Mouse (Mus musculus) stomach, postnatal 0 days (tissue): Measurements from ENCODE around the gene Ttyh2. TPM values are rescaled to one million over a fixed set of nuclear protein-coding genes. Genes with fewer than 3 reads are reported as not detected.
A peak's percentile ranks its signal among the peaks of the same experiment; 100 is the strongest.

Experiments used
- ATAC-seq: fragments of 200-750 bp; cut with Nextera tagmentation; 2 replicates; pipeline ENCODE4 v1.8.0; 2017; ENCODE audit not compliant: low FRiP score, low TSS enrichment
- DNase-seq: peaks from one replicate; pipeline ENCODE4 v3.0.0-alpha.2; 2016; ENCODE audit warnings: low spot score
- H3K27ac ChIP-seq: fragments of 300-500 bp; sonication (generic); replicated peaks from 2 replicates; pipeline ENCODE4 v1.5.1; 2014; ENCODE audit warnings: mild to moderate bottlenecking, control low read depth
- H3K27me3 ChIP-seq: fragments of 300-500 bp; sonication (generic); 2 replicates; pipeline ENCODE4 v1.6.1; 2014; ENCODE audit warnings: low read length; ENCODE audit not compliant: control insufficient read depth, insufficient read depth
- H3K36me3 ChIP-seq: fragments of 300-500 bp; sonication (generic); 2 replicates; pipeline ENCODE4 v1.6.1; 2014; ENCODE audit warnings: low read length, mixed read lengths; ENCODE audit not compliant: control insufficient read depth, insufficient read depth
- H3K4me1 ChIP-seq: fragments of 300-500 bp; sonication (generic); replicated peaks from 2 replicates; pipeline ENCODE4 v1.6.1; 2014; ENCODE audit warnings: antibody characterized with exemption; ENCODE audit not compliant: control insufficient read depth, insufficient read depth
- H3K4me2 ChIP-seq: fragments of 300-500 bp; sonication (generic); replicated peaks from 2 replicates; pipeline ENCODE4 v1.6.1; 2014; ENCODE audit warnings: low read depth, mild to moderate bottlenecking, control low read depth, moderate library complexity
- H3K4me3 ChIP-seq: fragments of 300-500 bp; sonication (generic); 2 replicates; pipeline ENCODE4 v1.5.1; 2014; ENCODE audit warnings: low read depth, low read length, control low read depth
- H3K9ac ChIP-seq: fragments of 300-500 bp; sonication (generic); 2 replicates; pipeline ENCODE4 v1.6.1; 2014; ENCODE audit warnings: mild to moderate bottlenecking, low read length, control low read depth, mixed read lengths
- H3K9me3 ChIP-seq: fragments of 300-500 bp; sonication (generic); 2 replicates; pipeline ENCODE4 v1.6.1; 2016; ENCODE audit warnings: low read length; ENCODE audit not compliant: control insufficient read depth
- CTCF ChIP-seq: IDR thresholded peaks from 2 replicates; pipeline ENCODE4 v1.5.1; 2016; ENCODE audit warnings: antibody characterized with exemption, low read depth, mild to moderate bottlenecking, moderate library complexity
- EP300 ChIP-seq: optimal IDR thresholded peaks from 2 replicates; pipeline ENCODE3; 2016; ENCODE audit warnings: antibody characterized with exemption
- WGBS: fragments of 180-500 bp; shearing (Covaris S2); extraction: QIAGEN DNeasy Blood & Tissue Kit; methylation state at CpG from one replicate; pipeline ENCODE4 v1.1.7; 2014; 5-methylcytosine and 5-hydroxymethylcytosine counted together
- polyA plus RNA-seq: library from polyadenylated mRNA; unstranded; fragments of >200 nt; fragmentation: Nextera tagmentation; extraction: Ambion mirVana; gene quantifications from 2 replicates; pipeline ENCODE4 v1.2.1, GENCODE M21; 2015

Gene Ttyh2
- polyA plus RNA-seq, 1 experiment from 2014 or later = 12.5 TPM

- no peaks in the 10 kb centered on the region for H3K27me3 ChIP-seq
- TF ChIP-seq EP300 (no peak), CTCF (no peak)
- H3K9ac ChIP-seq = no peak overlapping the region
- no peak overlapping the region for H3K4me2 ChIP-seq
- DNase-seq (no peak), ATAC-seq (no peak)
- 65% methylated on average over 22 of the region's 22 CpGs for WGBS
- no peak overlapping the region for H3K27ac ChIP-seq
- no peaks in the 10 kb centered on the region for H3K36me3 ChIP-seq
- H3K4me3 ChIP-seq = no peak overlapping the region
- H3K9me3 ChIP-seq = no peaks in the 10 kb centered on the region
- H3K4me1 ChIP-seq = no peaks in the 10 kb centered on the region
Measured at GRCm38 (mm10) chr11:114732890-114733289, 57.7 kb downstream of the Ttyh2 start.

- H3K9ac ChIP-seq = no peak overlapping the region
- DNase-seq = no peak
- H3K9me3 ChIP-seq = no peaks in the 10 kb centered on the region
- ATAC-seq = no peak
- WGBS = 77% methylated on average over 2 of the region's 2 CpGs
- no peaks in the 10 kb centered on the region for H3K4me1 ChIP-seq
- H3K27ac ChIP-seq = no peak overlapping the region
- H3K4me2 ChIP-seq = no peak overlapping the region
- H3K27me3 ChIP-seq = no peaks in the 10 kb centered on the region
- no peaks in the 10 kb centered on the region for H3K36me3 ChIP-seq
- H3K4me3 ChIP-seq = no peak overlapping the region
- TF ChIP-seq EP300 (no peak), CTCF (peak; percentile 20)
Measured at GRCm38 (mm10) chr11:114736111-114736510, 60.9 kb downstream of the Ttyh2 start.

- ATAC-seq = peak; percentile 41; the same call in 1 of the 2 replicates
- H3K4me3 ChIP-seq = 0 out of 2 replicates have a peak overlapping the region, but pooled peaks have one; percentile 13
- H3K4me1 ChIP-seq = no peaks in the 10 kb centered on the region
- 31% methylated on average over 11 of the region's 11 CpGs for WGBS
- H3K27me3 ChIP-seq = no peaks in the 10 kb centered on the region
- peak; percentile 57 for DNase-seq
- H3K4me2 ChIP-seq = 0 out of 2 replicates have a peak overlapping the region, but pooled peaks have one; percentile 23
- no peak overlapping the region for H3K27ac ChIP-seq
- TF ChIP-seq EP300 = no peak
- peak; percentile 82 for TF ChIP-seq CTCF
- no peak overlapping the region for H3K9ac ChIP-seq
- H3K36me3 ChIP-seq = no peaks in the 10 kb centered on the region
- no peaks in the 10 kb centered on the region for H3K9me3 ChIP-seq
Measured at GRCm38 (mm10) chr11:114736913-114737624, 61.8 kb downstream of the Ttyh2 start.

DNA sequence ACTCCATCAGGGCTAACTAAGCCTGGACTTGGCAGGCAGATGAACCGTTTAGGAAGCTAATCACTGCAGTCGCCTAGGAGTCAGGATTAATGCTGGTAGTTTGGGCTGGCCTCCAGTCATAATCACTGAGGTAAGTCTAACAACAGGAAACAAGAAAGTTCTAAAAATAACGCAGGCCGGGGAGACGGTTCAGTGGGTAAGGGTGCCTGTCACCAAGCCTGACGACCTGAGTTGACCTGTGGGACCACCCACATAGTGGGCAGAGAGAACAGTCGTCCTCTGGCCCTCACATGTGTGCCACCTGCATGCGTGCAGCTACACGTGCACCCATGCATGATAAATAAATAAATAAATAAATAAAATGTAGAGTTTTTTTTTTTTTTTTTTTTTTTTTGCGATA is 65.4 kb downstream of the Ttyh2 start:
- Histone ChIP-seq H3K4me3 (no peak overlapping the region), H3K9ac (no peak overlapping the region), H3K27me3 (no peaks in the 10 kb centered on the region), H3K4me1 (no peaks in the 10 kb centered on the region), H3K36me3 (no peaks in the 10 kb centered on the region), H3K4me2 (no peak overlapping the region), H3K27ac (no peak overlapping the region), H3K9me3 (no peaks in the 10 kb centered on the region)
- no peak for ATAC-seq
- 46% methylated on average over 10 of the region's 10 CpGs for WGBS
- TF ChIP-seq CTCF (no peak), EP300 (no peak)
- DNase-seq = no peak

DNA sequence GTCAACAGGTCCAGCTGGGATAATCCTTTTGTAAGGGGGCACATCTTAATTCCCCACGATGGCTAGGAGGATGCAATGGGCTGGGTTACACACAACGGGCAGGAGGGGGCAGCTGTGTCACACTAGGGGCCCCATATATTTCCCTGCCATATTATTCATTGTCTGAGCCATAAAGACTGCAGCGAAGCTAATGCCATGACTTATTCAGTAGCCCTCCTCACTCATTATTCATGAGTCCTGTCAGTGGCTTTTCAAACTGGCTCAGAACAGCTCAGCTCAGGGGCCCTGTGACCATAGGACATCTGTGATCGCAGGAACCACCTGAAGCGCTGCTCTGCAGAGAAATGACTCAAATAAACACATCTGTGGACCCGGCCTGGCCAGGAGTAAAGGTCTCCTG is 66.2 kb downstream of the Ttyh2 start:
- no peak for ATAC-seq

GRCm38 (mm10) chr11:114745134-114745533 is 69.9 kb downstream of the Ttyh2 start:
- H3K9me3 ChIP-seq = no peaks in the 10 kb centered on the region
- no peaks in the 10 kb centered on the region for H3K36me3 ChIP-seq
- no peak for TF ChIP-seq EP300
- peak; percentile 98 for TF ChIP-seq CTCF
- peak overlapping the region; percentile 9; the same call in 1 of the 2 replicates for H3K4me2 ChIP-seq
- H3K4me3 ChIP-seq = no peak overlapping the region
- peak overlapping the region; percentile 23; the same call in 1 of the 2 replicates for H3K9ac ChIP-seq
- H3K27me3 ChIP-seq = no peaks in the 10 kb centered on the region
- H3K27ac ChIP-seq = no peak overlapping the region
- H3K4me1 ChIP-seq = no peaks in the 10 kb centered on the region
- ATAC-seq (peak; percentile 64), DNase-seq (peak; percentile 93)
- 1% methylated on average over 12 of the region's 12 CpGs for WGBS

More for the DNA sequence above, 66.2 kb downstream of the Ttyh2 start:
- no peak for TF ChIP-seq CTCF
- no peak for TF ChIP-seq EP300
- Histone ChIP-seq H3K4me2 (no peak overlapping the region), H3K27me3 (no peaks in the 10 kb centered on the region), H3K9ac (no peak overlapping the region), H3K4me1 (no peaks in the 10 kb centered on the region), H3K36me3 (no peaks in the 10 kb centered on the region), H3K4me3 (no peak overlapping the region), H3K9me3 (no peaks in the 10 kb centered on the region), H3K27ac (no peak overlapping the region)
- DNase-seq = no peak
- WGBS = 35% methylated on average over 6 of the region's 6 CpGs
